Mouse (Mus musculus) urinary bladder, postnatal 25 days (tissue): Measurements from ENCODE around the gene Ccdc88c.

ENCODE experiments used
- DNase-seq: peaks from one replicate; pipeline ENCODE4 v3.0.0; 2022; ENCODE audit warnings: low spot score

Gene Ccdc88c

DNA sequence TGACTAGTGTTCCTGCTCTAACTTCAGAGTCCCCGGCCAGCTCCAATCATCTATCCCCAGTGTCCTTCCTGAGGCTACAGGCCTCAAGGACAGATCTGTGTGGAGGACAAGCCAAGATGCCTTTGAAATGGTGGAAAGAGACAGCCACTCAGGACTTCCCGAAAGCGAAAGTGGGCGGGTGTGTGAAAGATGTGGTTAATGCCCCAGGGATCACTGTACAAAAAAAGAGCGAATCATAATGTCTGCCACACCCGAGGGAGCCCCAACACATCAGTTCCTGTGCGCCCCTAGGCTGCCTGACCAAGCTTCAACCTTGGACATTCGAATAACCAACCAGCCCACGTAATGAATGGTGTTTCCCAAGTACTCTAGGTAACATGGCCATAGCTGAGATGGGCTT is 100.6 kb downstream of the Ccdc88c start:
- DNase-seq = no peak

DNA sequence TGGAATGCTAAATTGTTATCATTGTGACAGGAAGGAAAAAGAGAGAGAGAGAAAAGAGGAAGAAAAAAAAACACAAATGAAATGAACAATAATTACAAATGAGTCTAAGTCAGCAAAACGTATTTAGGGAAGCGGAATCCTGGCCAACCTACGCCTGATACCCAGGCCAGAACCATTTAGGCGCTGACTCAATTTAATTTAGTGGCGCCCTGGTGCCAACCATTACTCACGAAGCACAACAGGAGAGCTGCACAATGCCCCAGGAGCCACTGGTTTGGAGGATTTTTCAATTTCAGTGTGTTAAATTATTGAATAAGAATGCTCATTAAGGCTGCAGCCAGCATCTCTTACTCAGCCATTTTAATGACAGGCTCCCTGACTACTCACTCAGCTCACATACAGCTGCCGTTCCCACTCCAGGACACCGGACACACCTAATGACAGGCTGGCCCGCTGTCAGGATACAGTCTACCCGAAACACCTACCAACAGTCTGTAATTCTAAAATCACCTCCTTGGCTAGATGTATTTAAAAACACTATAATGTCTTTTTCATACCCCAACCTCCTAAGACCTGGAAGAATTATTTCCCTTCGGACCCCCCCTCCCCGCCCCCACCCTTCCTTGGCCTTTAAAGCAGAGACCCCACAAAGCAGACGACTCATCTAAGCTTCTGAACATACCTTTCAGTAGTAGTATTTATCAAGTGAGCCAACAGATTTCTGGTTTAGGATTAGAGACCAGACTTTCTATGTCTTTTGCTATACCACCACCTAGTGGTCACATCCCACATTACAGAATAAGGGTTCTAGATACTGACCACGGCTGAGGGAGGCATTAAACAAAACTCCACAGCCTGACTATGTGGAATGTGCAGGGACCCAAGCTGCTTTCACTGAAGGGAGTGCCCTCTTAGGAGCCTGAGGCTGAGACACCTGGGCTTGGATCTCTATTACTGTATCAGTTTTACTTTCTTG is 102.9 kb downstream of the Ccdc88c start:
- peak; percentile 69 for DNase-seq

DNA sequence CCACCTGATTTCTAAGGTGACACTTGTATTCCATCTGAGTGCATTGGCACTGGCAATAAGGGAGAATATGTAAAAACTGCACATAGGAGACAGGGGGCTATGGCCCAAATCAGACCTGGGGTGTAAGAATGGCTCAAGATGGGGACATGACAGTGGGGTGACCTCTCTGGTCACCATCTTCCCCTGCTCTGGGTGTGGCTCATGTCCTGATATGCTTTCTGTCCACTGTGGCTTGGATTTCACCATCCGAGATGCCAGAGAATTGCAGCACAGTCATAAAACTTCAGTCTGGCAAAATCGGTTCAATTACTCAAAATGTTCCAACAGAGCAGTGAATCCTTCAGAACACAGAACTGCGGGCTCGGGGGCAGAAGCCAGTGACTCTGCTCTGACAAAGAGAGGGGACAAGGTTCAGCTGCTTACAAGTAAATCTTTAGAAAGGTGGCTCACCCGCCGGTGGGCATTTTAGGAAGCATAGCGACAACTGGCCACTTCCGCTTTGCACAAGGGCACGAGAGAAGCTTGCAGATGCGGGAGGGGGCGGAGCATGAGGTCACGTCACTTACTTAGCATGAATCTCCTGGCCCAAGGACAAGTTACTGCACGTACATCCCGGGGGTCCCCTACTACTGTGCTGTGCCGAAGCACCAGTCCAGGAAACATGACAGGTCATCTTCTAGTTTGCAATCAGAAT is 104.1 kb downstream of the Ccdc88c start:
- no peak for DNase-seq

DNA sequence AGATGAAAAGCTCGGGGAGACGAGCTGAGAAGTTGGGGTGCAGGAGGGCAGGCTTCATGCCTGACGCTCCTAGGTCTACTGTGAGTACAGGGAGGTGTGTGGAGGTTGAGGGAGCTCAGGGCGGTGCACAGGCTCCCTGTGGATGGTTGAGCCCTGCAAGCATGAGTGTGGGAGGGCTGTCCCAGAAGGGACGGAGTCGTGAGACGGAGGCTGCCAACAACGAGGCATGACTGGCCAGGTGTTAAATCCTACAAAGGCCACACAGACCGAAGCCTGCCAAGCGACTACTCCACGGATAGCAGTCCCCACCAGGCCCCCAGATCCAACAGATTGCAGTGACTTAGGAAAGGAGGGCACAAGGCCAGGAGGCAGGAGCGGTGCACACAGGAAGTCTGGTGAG is 118.1 kb downstream of the Ccdc88c start:
- DNase-seq = no peak

DNA sequence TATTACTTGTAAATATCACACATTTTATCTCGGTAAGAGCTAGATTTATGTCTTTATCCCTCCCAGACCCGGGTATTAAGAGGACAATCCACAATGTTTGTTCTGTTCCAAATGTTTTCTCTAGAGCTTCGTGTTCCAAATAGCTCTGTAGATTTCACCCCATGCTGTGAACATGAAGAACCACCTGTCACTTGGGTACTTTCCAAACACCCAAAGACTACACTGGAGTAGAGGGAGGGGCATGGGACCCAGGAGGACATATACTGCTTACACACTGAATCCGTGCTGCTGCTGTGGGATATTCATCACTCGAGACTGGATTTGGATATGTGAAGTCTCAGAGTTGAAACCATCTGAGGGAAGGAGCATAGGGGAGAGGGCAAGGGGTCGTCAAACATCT is 119.1 kb downstream of the Ccdc88c start:
- no peak for DNase-seq

DNA sequence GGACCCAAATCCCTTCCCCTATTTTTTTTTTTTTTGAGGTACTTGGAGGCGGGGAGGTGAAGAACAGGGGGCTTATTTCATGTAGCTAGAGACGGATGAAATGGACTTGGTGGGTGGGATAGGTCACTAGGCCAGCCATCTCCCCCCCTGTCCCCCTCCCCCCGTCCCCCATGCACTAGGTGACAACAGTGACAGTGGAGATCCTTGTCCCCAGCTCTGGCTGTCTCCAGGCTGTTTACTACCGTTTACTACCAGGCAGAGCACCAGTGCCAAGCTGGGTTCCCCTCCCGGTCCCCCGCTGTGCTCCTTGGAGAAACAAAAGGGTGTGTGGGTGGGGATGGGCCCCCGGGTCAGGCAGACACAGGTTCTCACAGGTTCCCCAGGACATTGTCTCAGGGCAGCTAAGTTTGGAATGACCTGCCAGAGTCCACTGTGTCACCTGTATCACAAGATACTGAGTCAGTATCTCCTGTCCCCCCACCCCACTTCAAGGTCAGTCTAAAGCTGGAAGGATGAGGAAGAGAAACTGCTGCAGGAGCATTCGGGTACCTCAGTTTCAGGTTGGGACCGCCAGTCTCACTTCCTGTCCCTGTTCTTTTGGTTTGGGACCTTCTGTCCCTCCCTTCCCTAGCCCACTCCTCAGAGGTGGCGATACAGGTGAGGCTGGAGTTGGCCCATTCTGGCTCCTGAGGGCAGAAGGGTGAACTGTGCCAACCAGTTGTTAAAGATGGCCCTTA is 120.4 kb downstream of the Ccdc88c start:
- no peak for DNase-seq

DNA sequence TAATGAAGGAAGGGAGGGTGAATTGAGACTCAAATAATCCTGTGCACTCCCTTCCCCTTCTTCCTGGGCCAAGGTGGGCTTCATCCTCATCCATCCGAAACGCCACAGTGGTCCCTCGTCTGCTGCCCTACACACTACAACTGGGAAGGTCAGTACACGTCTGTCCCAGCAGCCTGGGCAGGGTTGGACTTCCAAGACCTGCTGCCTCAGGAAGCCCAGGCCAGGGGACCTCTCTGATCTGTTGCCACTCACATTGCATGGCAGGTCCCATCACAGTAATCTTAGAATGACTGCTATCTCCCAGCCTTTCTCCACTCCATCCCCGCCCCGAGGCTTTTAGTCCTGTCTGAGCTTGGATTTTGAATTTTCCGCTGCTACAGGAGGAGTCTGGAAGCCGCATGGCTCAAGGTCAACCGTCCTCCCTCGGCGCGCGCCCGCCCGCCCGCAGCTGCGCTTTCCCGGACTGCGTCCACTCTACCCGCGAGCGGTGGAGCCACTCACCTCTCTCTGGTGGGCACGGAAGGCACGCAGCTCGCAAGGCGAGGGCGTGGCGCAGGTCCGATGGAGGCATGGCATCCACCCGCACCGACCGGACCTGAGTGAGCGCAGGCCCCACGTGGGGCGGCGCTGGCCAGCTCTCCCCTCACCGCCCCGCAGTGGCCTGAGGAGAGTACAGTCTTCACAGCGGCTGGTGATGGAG is 121.1 kb downstream of the Ccdc88c start, which contains the start of gene Gpr68:
Gene Gpr68 (minus strand): TSS at position 601 of the 700 bp plus-strand sequence.
- no peak for DNase-seq

DNA sequence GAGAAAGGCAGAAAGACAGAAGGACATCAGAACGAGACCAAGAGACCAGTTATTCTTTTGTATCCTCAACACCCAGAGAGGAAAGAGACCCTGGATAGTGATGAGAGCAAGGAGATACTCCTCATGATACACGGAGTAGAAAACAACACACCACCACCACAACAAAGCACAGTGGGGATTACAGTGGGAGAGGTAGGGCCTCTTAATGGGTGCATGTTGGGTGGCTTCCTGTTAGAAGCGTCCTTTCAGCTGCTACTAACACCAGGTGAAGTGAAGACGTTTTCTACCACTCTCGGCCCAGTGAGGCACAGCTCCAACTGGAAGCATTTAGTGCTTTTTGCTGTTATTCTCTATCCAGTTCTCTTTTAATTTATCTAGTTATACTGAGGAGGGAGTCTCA is 122.0 kb downstream of the Ccdc88c start:
- no peak for DNase-seq

DNA sequence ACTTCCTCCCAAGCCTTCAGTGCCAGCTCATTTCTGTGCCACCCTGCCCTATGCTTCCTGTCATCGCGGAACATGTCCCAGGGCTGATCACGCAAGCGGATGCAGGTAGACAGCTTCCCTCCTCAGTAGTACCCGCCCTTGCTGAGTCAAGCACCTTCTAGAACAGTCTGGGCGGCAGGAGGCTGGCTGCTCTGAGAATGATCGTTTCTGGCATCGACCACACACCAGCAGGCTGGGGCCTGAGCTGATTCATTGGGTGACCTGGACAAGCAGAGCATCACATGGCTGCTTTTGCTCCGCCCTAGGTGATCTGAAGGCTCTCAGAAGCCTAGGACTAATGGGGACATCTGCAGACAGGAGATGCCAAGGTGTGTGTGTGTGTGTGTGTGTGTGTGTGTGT is 125.1 kb downstream of the Ccdc88c start:
- DNase-seq = no peak

DNA sequence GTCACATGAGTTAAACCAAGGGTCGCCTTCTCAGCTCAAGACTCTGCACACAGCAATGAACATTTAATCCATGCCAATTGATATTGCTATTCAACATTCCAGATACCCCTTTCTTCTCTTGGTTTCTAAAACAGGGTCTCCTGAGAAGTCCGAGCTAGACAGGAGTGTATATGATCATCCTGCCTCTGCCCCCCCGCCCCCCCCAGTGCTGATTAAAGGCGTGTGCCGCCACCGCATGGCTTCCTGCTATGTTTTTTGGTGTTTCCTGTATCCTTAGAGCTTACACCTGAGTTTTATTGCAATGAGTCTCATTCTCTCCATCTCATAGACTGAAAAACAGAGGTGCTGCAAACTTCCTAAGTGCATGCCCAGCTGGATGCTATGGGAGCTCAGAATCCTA is 127.5 kb downstream of the Ccdc88c start:
- no peak for DNase-seq

DNA sequence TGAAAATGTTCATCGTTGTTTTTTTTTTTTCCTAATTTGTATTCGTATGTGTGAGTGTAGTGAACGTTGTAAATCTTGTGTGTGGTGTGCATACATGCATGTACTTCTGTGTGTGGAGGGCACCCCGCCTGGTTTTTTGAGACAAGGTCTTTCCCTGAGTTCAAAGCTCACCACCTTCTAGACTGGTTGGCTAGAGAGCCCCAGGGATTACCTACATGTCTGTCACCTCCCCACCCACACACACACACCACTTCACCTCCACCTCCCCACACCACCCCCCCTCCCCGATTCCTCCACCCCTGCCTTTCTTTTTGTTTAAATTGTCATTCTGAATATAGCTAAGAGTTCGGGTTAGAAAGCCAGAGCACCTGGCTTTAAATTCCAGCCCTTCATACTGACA is 128.0 kb downstream of the Ccdc88c start:
- DNase-seq = no peak

DNA sequence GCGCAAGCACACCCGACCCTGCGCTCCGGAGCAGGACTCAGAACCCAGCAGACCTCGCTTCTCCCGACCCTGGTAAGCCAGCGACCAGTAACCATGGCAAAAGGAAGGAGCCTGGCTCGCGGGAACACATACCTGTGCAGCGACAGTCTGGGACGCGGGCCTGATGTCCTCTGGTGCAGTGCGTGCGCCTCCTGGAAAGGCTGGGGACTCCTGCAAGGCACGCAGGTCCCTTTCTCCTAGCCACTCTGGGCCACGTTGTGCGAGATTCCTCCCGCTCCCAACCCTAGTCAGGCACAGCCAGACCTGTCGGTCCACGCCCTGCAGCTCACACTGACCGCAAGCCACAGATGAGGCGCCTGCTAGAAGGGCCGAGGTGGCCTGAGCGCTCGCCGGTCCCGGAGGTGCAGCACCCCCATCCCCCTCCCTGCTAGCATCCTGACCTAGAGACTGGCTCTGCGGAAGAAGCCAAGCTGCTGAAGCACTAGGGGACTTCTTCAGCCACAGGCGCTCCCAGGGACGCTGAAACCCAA is 129.7 kb downstream of the Ccdc88c start:
- DNase-seq = no peak

DNA sequence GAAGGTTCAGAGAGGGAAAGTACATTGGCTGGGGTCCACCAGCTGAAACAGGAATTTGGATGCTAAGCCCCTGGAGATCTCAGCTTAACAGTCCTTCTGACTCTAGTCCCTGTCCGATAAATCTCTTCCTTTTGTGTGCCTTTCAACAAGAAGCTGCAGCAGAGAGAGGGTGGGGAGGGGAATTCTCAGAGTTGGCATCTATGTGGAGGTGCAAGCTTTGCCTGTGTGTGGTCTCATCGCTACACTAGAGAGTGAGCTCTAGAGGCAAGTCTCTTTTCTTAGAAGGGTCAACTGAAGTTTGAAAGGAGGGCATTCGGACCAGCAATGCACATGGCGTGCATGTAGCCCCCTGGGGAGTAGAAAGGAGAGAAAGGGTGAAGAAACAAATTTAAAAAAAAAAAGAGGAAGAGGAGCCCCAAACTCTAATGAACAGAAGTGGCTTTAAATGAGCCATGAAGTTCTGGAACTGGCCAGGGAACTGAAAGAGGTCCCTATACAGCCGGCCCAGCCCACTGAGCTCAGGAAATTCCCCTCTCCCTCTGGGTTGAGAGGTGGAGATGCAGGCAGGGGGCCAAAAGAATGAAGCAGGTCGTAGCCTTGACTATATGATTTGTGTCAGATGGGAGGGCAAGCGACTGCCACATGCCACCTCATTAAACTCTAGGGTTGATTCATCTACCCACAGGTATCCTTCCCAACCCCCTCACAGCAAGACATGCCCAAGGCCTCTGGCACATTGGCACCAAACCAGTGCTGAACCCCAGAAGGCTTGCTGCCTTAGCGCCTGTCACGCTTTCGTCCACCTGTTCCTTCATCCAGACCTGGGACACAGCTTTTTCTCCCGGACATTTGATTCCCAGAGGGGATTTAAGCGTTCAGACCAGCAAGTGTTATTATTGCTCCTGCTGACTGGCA is 130.9 kb downstream of the Ccdc88c start:
- DNase-seq = no peak

DNA sequence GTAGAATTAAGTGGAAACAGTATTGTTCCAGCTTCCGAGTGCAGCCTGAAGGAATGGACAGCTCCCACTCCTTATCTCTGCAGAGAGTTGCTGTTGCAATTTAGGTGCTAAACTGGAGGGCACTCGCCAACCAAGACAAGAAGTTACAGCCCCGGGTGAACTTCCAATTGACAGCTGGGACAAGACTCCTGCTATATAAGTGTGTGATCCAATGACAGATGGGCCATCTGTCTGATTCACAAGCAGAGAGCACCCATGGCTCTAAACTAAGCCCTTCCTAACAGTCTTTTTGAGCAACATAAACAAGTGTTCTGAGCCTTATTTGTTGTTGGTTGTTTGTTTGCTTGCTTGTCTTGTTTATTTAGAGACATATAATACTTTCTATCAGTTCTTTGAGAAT is 132.2 kb downstream of the Ccdc88c start:
- DNase-seq = no peak

DNA sequence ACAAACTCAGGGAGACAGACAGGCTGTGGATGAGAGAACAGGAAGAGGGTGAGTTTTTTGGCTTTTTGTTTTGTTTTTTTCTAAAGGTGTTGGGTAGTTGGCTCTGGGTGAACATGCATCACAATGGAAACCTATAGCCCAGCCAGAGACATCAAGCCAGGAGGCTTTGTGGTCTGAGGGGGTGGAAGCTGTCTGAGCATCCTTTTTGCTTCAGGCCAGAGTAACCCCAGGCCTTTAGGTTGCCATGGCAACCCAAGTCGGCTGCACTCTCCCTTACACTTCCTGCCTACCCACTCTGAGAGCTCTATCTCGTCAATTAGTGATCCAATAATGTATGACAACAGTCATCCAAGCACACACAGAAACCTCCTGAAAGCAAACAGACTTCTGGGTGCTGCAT is 133.4 kb downstream of the Ccdc88c start:
- DNase-seq = no peak

DNA sequence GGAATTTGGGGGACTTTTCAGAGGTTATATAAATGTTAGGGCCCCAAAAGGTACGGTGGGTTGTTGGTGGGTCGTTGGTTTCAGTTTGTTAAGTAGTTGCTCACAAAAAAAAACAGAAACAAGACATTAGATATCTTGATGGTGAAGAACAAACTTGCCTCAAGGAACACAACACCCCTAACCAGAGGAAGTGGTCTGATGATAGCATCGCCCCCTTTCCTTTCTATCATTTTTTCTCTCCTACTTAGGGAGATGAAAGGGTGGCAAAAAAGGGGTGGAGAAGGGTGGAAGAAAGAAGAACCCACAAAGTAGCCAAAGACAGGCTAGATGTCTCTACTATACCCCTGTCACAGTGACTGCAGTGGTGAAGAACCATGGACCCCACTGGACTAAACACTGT is 138.3 kb downstream of the Ccdc88c start:
- no peak for DNase-seq

DNA sequence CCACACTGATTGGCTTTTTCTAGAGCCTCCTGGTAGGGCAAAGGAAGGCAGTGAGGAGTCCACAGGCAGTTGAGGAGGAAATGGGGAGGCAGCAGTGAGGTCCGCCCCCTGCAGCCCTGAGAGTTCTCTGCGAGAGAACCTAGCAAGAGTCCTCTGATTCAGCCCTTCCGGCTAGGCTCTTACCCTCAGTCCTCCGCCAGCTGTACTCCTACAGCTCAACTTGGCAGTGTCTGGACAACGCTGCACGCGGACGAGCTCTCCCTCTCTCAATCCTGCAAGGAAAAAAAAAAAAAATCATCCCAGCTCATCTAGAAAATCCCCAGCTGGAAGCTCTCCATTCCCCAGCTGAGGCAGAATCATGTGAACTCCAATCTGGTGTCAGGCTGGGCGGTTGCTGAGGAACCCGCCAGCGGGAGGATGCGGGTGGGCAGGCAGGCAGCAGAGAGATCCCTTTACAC is 141.0 kb downstream of the Ccdc88c start:
- DNase-seq = no peak

DNA sequence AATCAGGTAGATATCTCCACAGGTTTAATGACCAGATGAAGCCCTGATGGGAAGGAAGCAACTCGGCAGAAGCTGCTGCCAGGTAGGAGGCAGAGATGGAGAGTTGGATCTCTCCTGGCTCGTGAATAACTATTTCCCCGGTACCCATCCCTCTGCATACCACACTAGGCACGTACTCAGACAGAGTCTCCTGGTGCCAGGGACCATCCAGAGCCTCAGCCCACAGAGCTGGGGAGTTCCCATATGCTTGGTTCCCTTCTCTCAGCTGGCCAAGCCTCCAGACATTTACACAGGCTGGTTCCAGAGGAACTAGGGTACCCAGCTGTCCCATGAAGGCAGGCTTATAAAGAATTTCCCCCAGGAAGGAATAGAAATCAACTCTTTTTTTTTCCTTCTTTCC is 142.0 kb downstream of the Ccdc88c start:
- DNase-seq = no peak

DNA sequence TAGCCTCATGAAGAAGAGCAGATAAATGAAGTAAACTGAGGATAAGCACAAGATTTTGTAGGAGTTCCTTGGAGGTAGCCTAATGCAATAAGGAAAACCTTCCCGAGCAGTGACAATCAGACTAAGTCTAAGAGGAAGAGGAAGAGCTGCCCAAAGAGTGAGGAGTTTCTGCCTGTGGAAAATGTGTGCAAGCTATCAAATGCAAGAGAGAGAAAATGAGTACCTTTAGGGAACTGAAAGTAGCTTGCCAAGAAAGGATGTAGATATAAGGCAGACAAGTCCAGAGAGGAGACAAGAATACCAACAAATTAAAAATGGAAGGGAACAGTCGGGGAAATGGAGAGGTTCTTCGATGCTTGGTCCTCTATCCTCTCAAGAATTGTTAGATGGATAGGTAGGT is 143.3 kb downstream of the Ccdc88c start:
- DNase-seq = no peak

DNA sequence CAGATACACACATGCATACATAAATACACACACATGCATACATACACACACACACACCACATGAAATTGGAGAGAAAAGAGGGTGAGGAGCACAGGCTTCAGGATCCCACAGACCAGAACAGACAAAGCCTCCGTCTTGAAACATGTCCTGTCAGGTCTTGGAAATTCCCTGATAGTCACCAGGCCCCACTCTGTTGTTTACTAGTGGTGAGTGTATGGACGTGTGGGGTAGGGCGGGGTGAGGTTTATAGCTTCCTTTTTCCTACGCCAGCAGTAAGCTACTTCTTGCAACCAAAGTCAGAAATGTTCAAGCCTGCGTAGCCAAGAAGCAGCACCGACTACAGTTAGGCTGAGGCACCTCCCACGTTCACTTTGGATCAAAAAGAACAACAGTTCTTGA is 145.7 kb downstream of the Ccdc88c start:
- DNase-seq = no peak

DNA sequence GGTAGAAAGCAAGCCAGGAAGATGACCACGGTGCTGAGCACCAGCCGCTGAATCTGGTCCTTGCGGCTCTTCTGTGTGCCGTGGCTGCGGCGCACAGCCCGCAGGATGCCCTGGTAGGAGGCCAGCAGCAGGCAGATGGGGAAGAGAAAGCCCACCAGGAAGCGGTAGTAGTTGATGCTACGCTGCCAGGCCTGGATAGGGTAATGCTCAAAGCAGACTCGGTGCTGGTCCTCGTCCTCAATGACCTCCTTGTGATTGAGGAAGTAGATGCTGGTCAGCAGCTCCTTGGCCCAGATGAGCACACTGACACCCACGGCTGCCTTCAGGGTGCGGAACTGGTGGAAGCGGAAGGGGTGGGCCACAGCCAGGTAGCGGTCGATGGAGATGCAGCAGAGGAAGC is 150.3 kb downstream of the Ccdc88c start:
- no peak for DNase-seq
